Mouse (Mus musculus) heart, embryonic 15.5 days (tissue): ENCODE measurements at regions not wholly inside any gene's neighbourhood (a gene's known extent, or its start where the extent isn't known, plus 50 kb on each side); places are given as distances from the start of the nearest gene placed in this dataset.

Experiments
- ATAC-seq: fragments of 200-750 bp; cut with Nextera tagmentation; replicated peaks from 2 replicates; pipeline ENCODE4 v1.8.0; 2017; ENCODE audit warnings: low read depth, moderate TSS enrichment; ENCODE audit not compliant: insufficient number of reproducible peaks, insufficient read depth, low FRiP score
- H3K27ac ChIP-seq: fragments of 300-500 bp; sonication (generic); 2 replicates; pipeline ENCODE4 v1.5.1; 2015; ENCODE audit warnings: mild to moderate bottlenecking, inconsistent platforms
- H3K27me3 ChIP-seq: fragments of 300-500 bp; sonication (generic); 2 replicates; pipeline ENCODE4 v1.6.1; 2015; ENCODE audit warnings: inconsistent platforms
- H3K36me3 ChIP-seq: fragments of 300-500 bp; sonication (generic); 2 replicates; pipeline ENCODE4 v1.6.1; 2015; ENCODE audit warnings: mild to moderate bottlenecking, inconsistent platforms
- H3K4me1 ChIP-seq: fragments of 300-500 bp; sonication (generic); replicated peaks from 2 replicates; pipeline ENCODE4 v1.6.1; 2015; ENCODE audit warnings: inconsistent platforms
- H3K4me2 ChIP-seq: fragments of 300-500 bp; sonication (generic); 2 replicates; pipeline ENCODE4 v1.6.1; 2015; ENCODE audit warnings: inconsistent platforms, mild to moderate bottlenecking, moderate library complexity
- H3K4me3 ChIP-seq: fragments of 300-500 bp; sonication (generic); 2 replicates; pipeline ENCODE4 v1.5.1; 2015; ENCODE audit warnings: mild to moderate bottlenecking, inconsistent platforms
- H3K9ac ChIP-seq: fragments of 300-500 bp; sonication (generic); 2 replicates; pipeline ENCODE4 v1.6.1; 2015; ENCODE audit warnings: mild to moderate bottlenecking, inconsistent platforms
- H3K9me3 ChIP-seq: fragments of 300-500 bp; sonication (generic); replicated peaks from 2 replicates; pipeline ENCODE4 v1.6.1; 2016; ENCODE audit warnings: inconsistent platforms
- WGBS: fragments of 180-500 bp; shearing (Covaris S2); methylation state at CpG from one replicate; pipeline ENCODE4 v1.1.7; 2015; ENCODE audit warnings: mixed read lengths; 5-methylcytosine and 5-hydroxymethylcytosine counted together

GRCm38 (mm10) chr7:36829710-36830109 is 131.8 kb downstream of the Tshz3 start:
- Histone ChIP-seq H3K4me1 (no peaks in the 10 kb centered on the region), H3K27me3 (no peaks in the 10 kb centered on the region), H3K9me3 (no peaks in the 10 kb centered on the region), H3K27ac (no peak overlapping the region), H3K4me2 (no peak overlapping the region), H3K4me3 (no peak overlapping the region), H3K9ac (no peak overlapping the region), H3K36me3 (no peaks in the 10 kb centered on the region)
- WGBS: 82% methylated on average over 8 of the region's 8 CpGs
- ATAC-seq: no peak

GRCm38 (mm10) chr7:36830155-36830554 is 132.2 kb downstream of the Tshz3 start:
- H3K4me3 ChIP-seq: no peak overlapping the region
- no peak overlapping the region for H3K9ac ChIP-seq
- H3K36me3 ChIP-seq: no peaks in the 10 kb centered on the region
- no peak for ATAC-seq
- no peak overlapping the region for H3K4me2 ChIP-seq
- no peaks in the 10 kb centered on the region for H3K27me3 ChIP-seq
- no peak overlapping the region for H3K27ac ChIP-seq
- H3K4me1 ChIP-seq: no peaks in the 10 kb centered on the region
- WGBS: 59% methylated on average over 2 of the region's 2 CpGs
- H3K9me3 ChIP-seq: no peaks in the 10 kb centered on the region

GRCm38 (mm10) chr7:36848279-36848678 is 150.4 kb downstream of the Tshz3 start:
- no peaks in the 10 kb centered on the region for H3K4me1 ChIP-seq
- no peaks in the 10 kb centered on the region for H3K9me3 ChIP-seq
- H3K9ac ChIP-seq: no peak overlapping the region
- no peaks in the 10 kb centered on the region for H3K27me3 ChIP-seq
- no peak overlapping the region for H3K4me3 ChIP-seq
- 84% methylated on average over 2 of the region's 2 CpGs for WGBS
- H3K4me2 ChIP-seq: no peak overlapping the region
- H3K36me3 ChIP-seq: no peaks in the 10 kb centered on the region
- ATAC-seq: no peak
- H3K27ac ChIP-seq: no peak overlapping the region

GRCm38 (mm10) chr7:36851275-36851889 is 153.5 kb downstream of the Tshz3 start:
- 70% methylated on average over 4 of the region's 4 CpGs for WGBS

GRCm38 (mm10) chr7:36854308-36854707 is 156.4 kb downstream of the Tshz3 start:
- H3K9me3 ChIP-seq: no peaks in the 10 kb centered on the region
- no peaks in the 10 kb centered on the region for H3K4me1 ChIP-seq
- H3K27me3 ChIP-seq: no peaks in the 10 kb centered on the region
- H3K36me3 ChIP-seq: no peaks in the 10 kb centered on the region
- H3K9ac ChIP-seq: no peak overlapping the region
- no peak overlapping the region for H3K27ac ChIP-seq
- no peak overlapping the region for H3K4me2 ChIP-seq
- no peak overlapping the region for H3K4me3 ChIP-seq
- no peak for ATAC-seq

More at GRCm38 (mm10) chr7:36851275-36851889, 153.5 kb downstream of the Tshz3 start:
- ATAC-seq: no peak
- Histone ChIP-seq H3K9me3 (no peaks in the 10 kb centered on the region), H3K9ac (no peak overlapping the region), H3K4me2 (no peak overlapping the region), H3K4me3 (no peak overlapping the region), H3K27ac (no peak overlapping the region), H3K4me1 (no peaks in the 10 kb centered on the region), H3K36me3 (no peaks in the 10 kb centered on the region), H3K27me3 (no peaks in the 10 kb centered on the region)

- Histone ChIP-seq H3K9ac (no peak overlapping the region), H3K9me3 (no peaks in the 10 kb centered on the region), H3K4me3 (no peak overlapping the region), H3K27ac (no peak overlapping the region), H3K4me2 (no peak overlapping the region), H3K4me1 (no peaks in the 10 kb centered on the region), H3K36me3 (no peaks in the 10 kb centered on the region), H3K27me3 (no peaks in the 10 kb centered on the region)
- 79% methylated on average over 7 of the region's 7 CpGs for WGBS
- no peak for ATAC-seq
Measured at GRCm38 (mm10) chr7:36859428-36859827, 161.5 kb downstream of the Tshz3 start.

- Histone ChIP-seq H3K9ac (no peak overlapping the region), H3K36me3 (no peaks in the 10 kb centered on the region), H3K9me3 (no peaks in the 10 kb centered on the region), H3K4me1 (no peaks in the 10 kb centered on the region), H3K4me2 (no peak overlapping the region), H3K4me3 (no peak overlapping the region), H3K27me3 (no peaks in the 10 kb centered on the region), H3K27ac (no peak overlapping the region)
- no peak for ATAC-seq
- 74% methylated on average over 7 of the region's 7 CpGs for WGBS
Measured at GRCm38 (mm10) chr7:36862481-36862880, 164.6 kb downstream of the Tshz3 start.

GRCm38 (mm10) chr7:36863745-36864144 is 165.8 kb downstream of the Tshz3 start:
- no peaks in the 10 kb centered on the region for H3K9me3 ChIP-seq
- ATAC-seq: no peak
- no peak overlapping the region for H3K9ac ChIP-seq

GRCm38 (mm10) chr7:36864675-36865074 is 166.8 kb downstream of the Tshz3 start:
- no peaks in the 10 kb centered on the region for H3K9me3 ChIP-seq
- no peaks in the 10 kb centered on the region for H3K27me3 ChIP-seq
- no peak overlapping the region for H3K4me2 ChIP-seq
- no peak overlapping the region for H3K9ac ChIP-seq
- no peak overlapping the region for H3K4me3 ChIP-seq
- H3K27ac ChIP-seq: no peak overlapping the region
- no peak for ATAC-seq
- 73% methylated on average over 4 of the region's 4 CpGs for WGBS
- no peaks in the 10 kb centered on the region for H3K36me3 ChIP-seq
- H3K4me1 ChIP-seq: no peaks in the 10 kb centered on the region

More at GRCm38 (mm10) chr7:36863745-36864144, 165.8 kb downstream of the Tshz3 start:
- H3K4me2 ChIP-seq: no peak overlapping the region
- H3K4me3 ChIP-seq: no peak overlapping the region
- H3K27me3 ChIP-seq: no peaks in the 10 kb centered on the region
- WGBS: 79% methylated on average over 5 of the region's 5 CpGs
- H3K36me3 ChIP-seq: no peaks in the 10 kb centered on the region
- no peak overlapping the region for H3K27ac ChIP-seq
- no peaks in the 10 kb centered on the region for H3K4me1 ChIP-seq

GRCm38 (mm10) chr7:36866602-36867001 is 168.7 kb downstream of the Tshz3 start:
- no peaks in the 10 kb centered on the region for H3K27me3 ChIP-seq
- H3K4me2 ChIP-seq: no peak overlapping the region
- no peaks in the 10 kb centered on the region for H3K36me3 ChIP-seq
- H3K9ac ChIP-seq: no peak overlapping the region
- ATAC-seq: no peak
- 55% methylated on average over 12 of the region's 12 CpGs for WGBS
- no peak overlapping the region for H3K27ac ChIP-seq
- H3K9me3 ChIP-seq: no peaks in the 10 kb centered on the region
- H3K4me1 ChIP-seq: no peaks in the 10 kb centered on the region
- no peak overlapping the region for H3K4me3 ChIP-seq

GRCm38 (mm10) chr7:36874004-36874403 is 176.1 kb downstream of the Tshz3 start:
- Histone ChIP-seq H3K36me3 (no peaks in the 10 kb centered on the region), H3K9ac (no peak overlapping the region), H3K4me3 (no peak overlapping the region), H3K4me2 (no peak overlapping the region), H3K27ac (no peak overlapping the region), H3K9me3 (no peaks in the 10 kb centered on the region), H3K27me3 (no peaks in the 10 kb centered on the region), H3K4me1 (no peaks in the 10 kb centered on the region)
- WGBS: 70% methylated on average over 5 of the region's 5 CpGs
- ATAC-seq: no peak

GRCm38 (mm10) chr7:36877686-36878085 is 179.8 kb downstream of the Tshz3 start:
- H3K4me2 ChIP-seq: no peak overlapping the region
- no peaks in the 10 kb centered on the region for H3K4me1 ChIP-seq
- no peak overlapping the region for H3K27ac ChIP-seq
- H3K9ac ChIP-seq: no peak overlapping the region
- WGBS: 25% methylated on average over 7 of the region's 7 CpGs
- H3K9me3 ChIP-seq: no peaks in the 10 kb centered on the region
- H3K27me3 ChIP-seq: no peaks in the 10 kb centered on the region
- no peak overlapping the region for H3K4me3 ChIP-seq
- H3K36me3 ChIP-seq: no peaks in the 10 kb centered on the region
- no peak for ATAC-seq
